Mouse (Mus musculus): ENCODE measurements around the gene Cops3. TPM values are rescaled to one million over a fixed set of nuclear protein-coding genes. Genes with fewer than 3 reads are reported as not detected.
A peak's percentile ranks its signal among the peaks of the same experiment; 100 is the strongest.
"Not testable (repeated sequence)": the region's sequence is repeated elsewhere in the genome, so short reads cannot be mapped to it uniquely, and the experiment has no call there.

The Cops3 gene
- polyA plus RNA-seq, 1 experiment from 2014 or later = 181 TPM

GRCm38 (mm10) chr11:59847131-59847530 lies 7.5 kb upstream of the Cops3 start:
- 7% methylated on average over 2 of the region's 2 CpGs for WGBS
- Histone ChIP-seq H3K9me3 (replicated peaks) (no peaks in the 10 kb centered on the region), H3K9ac (no peak overlapping the region), H3K27ac (replicated peaks) (no peak overlapping the region), H3K4me2 (replicated peaks) (0 out of 2 replicates have a peak overlapping the region, but pooled peaks have one; percentile 8), H3K4me3 (replicated peaks) (peak overlapping the region; percentile 83), H3K4me1 (peaks cover 16% of the 10 kb centered on the region), H3K36me3 (peaks cover 7% of the 10 kb centered on the region; the same call in 1 of the 2 replicates), H3K27me3 (no peaks in the 10 kb centered on the region)
- ATAC-seq (ENCODE audit: insufficient number of reproducible peaks, low FRiP score, low TSS enrichment, low read depth) = no peak

- H3K4me3 ChIP-seq (replicated peaks) = no peak overlapping the region
These were observed 6.7 kb upstream of the Cops3 start for GRCm38 (mm10) chr11:59846311-59846710.

DNA sequence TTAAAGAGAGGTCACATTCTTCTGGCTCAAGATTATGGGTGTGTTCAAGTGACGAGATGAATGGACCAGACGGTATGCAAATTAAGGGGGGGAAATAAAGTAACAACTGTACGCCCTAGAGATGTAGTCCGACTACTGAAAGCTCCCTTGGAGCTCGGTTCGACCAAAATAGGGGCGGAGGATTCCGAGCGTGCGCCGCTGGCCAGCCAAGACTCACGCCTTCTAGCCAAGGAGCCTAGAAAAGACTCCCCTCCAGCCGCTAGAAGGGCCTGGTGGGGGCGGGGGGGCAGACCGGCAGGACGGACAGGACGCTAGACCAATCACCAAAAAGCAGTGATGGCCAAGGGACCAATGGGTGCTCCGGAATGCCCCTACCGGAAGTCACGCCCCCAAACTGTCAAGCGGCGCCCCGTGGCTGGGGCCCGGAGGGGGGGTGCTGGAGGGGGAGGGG lies 605 bp downstream of the Cops3 start, which contains the start of gene Nt5m:
Gene Nt5m (plus strand): TSS at position 440 of the 451 bp plus-strand sequence.
- Histone ChIP-seq H3K9me3 (replicated peaks) (no peaks in the 10 kb centered on the region), H3K9ac (peak within 1 kb of the TSS; percentile 98), H3K27ac (replicated peaks) (peak within 1 kb of the TSS; percentile 99), H3K4me3 (replicated peaks) (peak within 1 kb of the TSS; percentile 99), H3K36me3 (peaks cover 16% of the 10 kb centered on the region), H3K4me1 (peaks cover 20% of the 10 kb centered on the region), H3K27me3 (no peaks in the 10 kb centered on the region), H3K4me2 (replicated peaks) (peak within 1 kb of the TSS; percentile 63)
- WGBS = under 1% methylated on average over 24 of the region's 24 CpGs
- ATAC-seq (ENCODE audit: insufficient number of reproducible peaks, low FRiP score, low TSS enrichment, low read depth) = peak; percentile 98

More at GRCm38 (mm10) chr11:59846311-59846710, 6.7 kb upstream of the Cops3 start:
- no peaks in the 10 kb centered on the region for H3K9me3 ChIP-seq (replicated peaks)
- H3K9ac ChIP-seq = no peak overlapping the region
- no peaks in the 10 kb centered on the region for H3K27me3 ChIP-seq
- H3K4me2 ChIP-seq (replicated peaks) = no peak overlapping the region
- ATAC-seq (ENCODE audit: insufficient number of reproducible peaks, low FRiP score, low TSS enrichment, low read depth) = no peak
- H3K4me1 ChIP-seq = peaks cover 16% of the 10 kb centered on the region
- WGBS = 93% methylated on average over 11 of the region's 11 CpGs
- peaks cover 7% of the 10 kb centered on the region; the same call in 1 of the 2 replicates for H3K36me3 ChIP-seq
- H3K27ac ChIP-seq (replicated peaks) = no peak overlapping the region

DNA sequence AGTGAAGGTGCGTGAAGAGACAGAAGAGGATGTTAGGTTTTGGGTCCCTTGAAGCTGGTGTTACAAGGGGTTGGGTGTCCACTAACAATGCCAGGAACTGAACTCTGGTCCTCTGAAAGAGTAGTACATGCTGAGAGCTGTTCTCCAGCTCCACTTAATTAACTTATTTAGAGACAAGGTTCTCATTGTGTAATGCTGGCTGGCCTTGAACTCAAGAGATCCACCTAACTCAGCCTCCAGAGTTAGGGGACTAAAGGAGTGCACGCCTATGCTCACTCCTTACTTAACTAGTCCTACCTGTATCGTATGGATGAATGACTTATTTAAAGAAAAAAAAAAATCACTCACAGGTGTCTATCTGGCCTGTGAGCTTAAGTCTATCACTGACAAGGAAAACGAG lies 1.2 kb downstream of the Cops3 start:
- H3K4me1 ChIP-seq = peaks cover 20% of the 10 kb centered on the region
- peak overlapping the region; percentile 99 for H3K4me3 ChIP-seq (replicated peaks)
- peak overlapping the region; percentile 98 for H3K9ac ChIP-seq
- peak overlapping the region; percentile 63 for H3K4me2 ChIP-seq (replicated peaks)
- WGBS = 47% methylated on average over 4 of the region's 4 CpGs
- H3K27ac ChIP-seq (replicated peaks) = peak overlapping the region; percentile 99
- no peak for ATAC-seq (ENCODE audit: insufficient number of reproducible peaks, low FRiP score, low TSS enrichment, low read depth)
- H3K27me3 ChIP-seq = no peaks in the 10 kb centered on the region
- no peaks in the 10 kb centered on the region for H3K9me3 ChIP-seq (replicated peaks)
- H3K36me3 ChIP-seq = peaks cover 22% of the 10 kb centered on the region

- not testable (repeated sequence) for ATAC-seq (ENCODE audit: insufficient number of reproducible peaks, low FRiP score, low TSS enrichment, low read depth); H3K27ac ChIP-seq (replicated peaks); H3K9ac ChIP-seq; H3K27me3 ChIP-seq; H3K9me3 ChIP-seq (replicated peaks)
- Histone ChIP-seq H3K4me2 (replicated peaks) (peak overlapping the region; percentile 63; the same call in 1 of the 2 replicates), H3K4me3 (replicated peaks) (peak overlapping the region; percentile 99; the same call in 1 of the 2 replicates), H3K4me1 (peaks cover 20% of the 10 kb centered on the region), H3K36me3 (peaks cover 29% of the 10 kb centered on the region)
- no CpG with 5 or more reads among the region's 1 CpGs for WGBS
These were observed 1.8 kb downstream of the Cops3 start for GRCm38 (mm10) chr11:59837789-59838188.

- WGBS = 86% methylated on average over 3 of the region's 3 CpGs
- no peaks in the 10 kb centered on the region for H3K4me1 ChIP-seq
- no peak overlapping the region for H3K4me2 ChIP-seq (replicated peaks)
- H3K9ac ChIP-seq = no peak overlapping the region
- no peaks in the 10 kb centered on the region for H3K27me3 ChIP-seq
- no peak overlapping the region for H3K27ac ChIP-seq (replicated peaks)
- H3K36me3 ChIP-seq = peaks cover 88% of the 10 kb centered on the region
- no peak overlapping the region for H3K4me3 ChIP-seq (replicated peaks)
- no peaks in the 10 kb centered on the region for H3K9me3 ChIP-seq (replicated peaks)
- no peak for ATAC-seq (ENCODE audit: insufficient number of reproducible peaks, low FRiP score, low TSS enrichment, low read depth)
These were observed 18.0 kb downstream of the Cops3 start for GRCm38 (mm10) chr11:59821625-59822024.

DNA sequence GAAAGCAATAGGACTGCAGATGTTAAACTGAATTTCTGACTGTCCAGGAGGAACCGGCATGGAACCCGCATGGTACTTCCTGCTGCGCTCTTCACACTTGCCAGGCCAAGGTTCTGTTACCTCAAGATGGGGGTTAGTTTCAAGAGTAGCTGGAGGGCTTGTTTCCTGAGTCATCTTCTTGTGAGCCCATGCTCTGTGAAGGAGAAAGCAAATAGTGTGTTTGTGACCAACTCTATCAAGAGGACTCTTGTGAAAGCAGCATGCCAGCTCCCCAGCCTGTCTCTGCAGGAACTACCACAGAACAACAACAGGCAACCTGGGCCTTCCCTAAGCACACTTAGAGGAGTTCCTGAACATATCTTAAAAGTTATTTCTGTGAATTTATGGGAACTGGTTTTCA lies 21.7 kb downstream of the Cops3 start:
- no peak for ATAC-seq (ENCODE audit: insufficient number of reproducible peaks, low FRiP score, low TSS enrichment, low read depth)
- no peaks in the 10 kb centered on the region for H3K4me1 ChIP-seq
- H3K27ac ChIP-seq (replicated peaks) = no peak overlapping the region
- H3K9ac ChIP-seq = no peak overlapping the region
- H3K27me3 ChIP-seq = no peaks in the 10 kb centered on the region
- peaks cover 66% of the 10 kb centered on the region for H3K36me3 ChIP-seq
- H3K9me3 ChIP-seq (replicated peaks) = no peaks in the 10 kb centered on the region
- WGBS = 96% methylated on average over 3 of the region's 3 CpGs
- H3K4me2 ChIP-seq (replicated peaks) = no peak overlapping the region
- H3K4me3 ChIP-seq (replicated peaks) = no peak overlapping the region

- H3K4me1 ChIP-seq = peaks cover 7% of the 10 kb centered on the region; the same call in 1 of the 2 replicates
- no peaks in the 10 kb centered on the region for H3K9me3 ChIP-seq (replicated peaks)
- no peaks in the 10 kb centered on the region for H3K27me3 ChIP-seq
- H3K4me2 ChIP-seq (replicated peaks) = no peak overlapping the region
- peaks cover 47% of the 10 kb centered on the region for H3K36me3 ChIP-seq
- H3K4me3 ChIP-seq (replicated peaks) = no peak overlapping the region
- 85% methylated on average over 6 of the region's 6 CpGs for WGBS
- ATAC-seq (ENCODE audit: insufficient number of reproducible peaks, low FRiP score, low TSS enrichment, low read depth) = no peak
- H3K27ac ChIP-seq (replicated peaks) = no peak overlapping the region
- H3K9ac ChIP-seq = no peak overlapping the region
These were observed 24.1 kb downstream of the Cops3 start for GRCm38 (mm10) chr11:59815482-59816065.

DNA sequence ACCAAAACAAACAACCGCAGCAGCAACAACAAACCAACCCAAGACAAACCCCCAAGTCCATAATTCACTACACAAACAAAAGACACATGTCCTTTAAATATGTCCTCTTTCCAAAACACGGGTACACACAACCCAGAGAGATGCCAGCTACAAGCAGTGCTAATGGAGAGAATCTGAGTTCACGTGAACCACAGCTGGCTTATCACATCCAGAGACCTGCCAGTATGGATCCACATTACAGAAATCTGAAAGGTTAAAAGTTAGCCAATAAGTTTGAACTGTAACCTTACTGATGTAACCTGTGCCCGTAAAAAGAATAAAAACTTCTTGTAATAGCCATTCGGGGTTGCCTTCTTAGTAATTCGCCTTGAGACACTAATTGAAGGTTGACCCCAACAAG lies 24.7 kb downstream of the Cops3 start:
- no peak overlapping the region for H3K4me2 ChIP-seq (replicated peaks)
- no peak overlapping the region for H3K9ac ChIP-seq
- no peak for ATAC-seq (ENCODE audit: insufficient number of reproducible peaks, low FRiP score, low TSS enrichment, low read depth)
- H3K4me3 ChIP-seq (replicated peaks) = no peak overlapping the region
- H3K36me3 ChIP-seq = peaks cover 41% of the 10 kb centered on the region
- H3K9me3 ChIP-seq (replicated peaks) = no peaks in the 10 kb centered on the region
- 81% methylated on average over 6 of the region's 6 CpGs for WGBS
- no peak overlapping the region for H3K27ac ChIP-seq (replicated peaks)
- H3K4me1 ChIP-seq = peaks cover 10% of the 10 kb centered on the region; the same call in 1 of the 2 replicates
- H3K27me3 ChIP-seq = no peaks in the 10 kb centered on the region

GRCm38 (mm10) chr11:59814311-59814710 lies 25.3 kb downstream of the Cops3 start:
- H3K4me2 ChIP-seq (replicated peaks) = no peak overlapping the region
- peaks cover 10% of the 10 kb centered on the region; the same call in 1 of the 2 replicates for H3K4me1 ChIP-seq
- no peak overlapping the region for H3K27ac ChIP-seq (replicated peaks)
- 77% methylated on average over 1 of the region's 1 CpGs for WGBS
- H3K27me3 ChIP-seq = no peaks in the 10 kb centered on the region
- H3K36me3 ChIP-seq = peaks cover 34% of the 10 kb centered on the region
- H3K9ac ChIP-seq = no peak overlapping the region
- no peak for ATAC-seq (ENCODE audit: insufficient number of reproducible peaks, low FRiP score, low TSS enrichment, low read depth)
- no peaks in the 10 kb centered on the region for H3K9me3 ChIP-seq (replicated peaks)
- H3K4me3 ChIP-seq (replicated peaks) = no peak overlapping the region

DNA sequence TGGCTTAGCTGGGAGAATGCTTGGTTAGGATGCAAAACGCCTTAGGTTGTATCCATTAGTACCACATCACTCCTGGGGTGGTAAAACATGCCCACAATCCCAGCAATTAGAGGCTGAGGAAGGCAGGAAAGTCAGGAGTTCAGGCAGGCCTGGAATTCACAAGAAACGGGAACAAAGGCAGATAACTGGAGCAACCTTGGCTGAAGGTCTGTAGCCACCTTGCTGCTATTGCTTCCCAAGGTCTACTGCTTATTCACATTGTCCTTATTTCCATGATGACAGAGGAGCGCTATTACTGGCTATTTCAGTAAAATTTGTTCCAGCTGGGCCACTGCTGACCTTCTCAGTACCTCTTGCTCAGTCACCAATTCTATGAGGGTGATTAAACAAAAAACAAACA lies 26.4 kb downstream of the Cops3 start:
- Histone ChIP-seq H3K27me3 (no peaks in the 10 kb centered on the region), H3K4me2 (replicated peaks) (no peak overlapping the region), H3K4me3 (replicated peaks) (no peak overlapping the region), H3K4me1 (peaks cover 18% of the 10 kb centered on the region), H3K9ac (no peak overlapping the region), H3K36me3 (peaks cover 24% of the 10 kb centered on the region), H3K27ac (replicated peaks) (no peak overlapping the region), H3K9me3 (replicated peaks) (no peaks in the 10 kb centered on the region)
- WGBS = 52% methylated on average over 3 of the region's 3 CpGs
- ATAC-seq (ENCODE audit: insufficient number of reproducible peaks, low FRiP score, low TSS enrichment, low read depth) = no peak

- Histone ChIP-seq H3K9me3 (replicated peaks) (no peaks in the 10 kb centered on the region), H3K4me2 (replicated peaks) (peak overlapping the region; percentile 81), H3K27me3 (no peaks in the 10 kb centered on the region), H3K9ac (no peak overlapping the region), H3K4me3 (replicated peaks) (peak overlapping the region; percentile 7; the same call in 1 of the 2 replicates), H3K27ac (replicated peaks) (peak overlapping the region; percentile 98), H3K4me1 (peaks cover 22% of the 10 kb centered on the region), H3K36me3 (peaks cover 19% of the 10 kb centered on the region)
- ATAC-seq (ENCODE audit: insufficient number of reproducible peaks, low FRiP score, low TSS enrichment, low read depth) = no peak
- WGBS = 32% methylated on average over 4 of the region's 4 CpGs
These were observed 28.4 kb downstream of the Cops3 start for GRCm38 (mm10) chr11:59811211-59811610.

Measured in embryonic facial prominence, embryonic 15.5 days (tissue).